Comparison of ENCODE assay signal across 8 mouse cellular contexts in genomic region chr3:65391784-65392420, GRCm38 (mm10). TPM values are rescaled to one million over a fixed set of nuclear protein-coding genes. Genes with fewer than 3 reads are reported as not detected.
DNase-seq lines count a peak whose midpoint lies in the region; ATAC-seq lines count a peak whose summit lies in the region.

No protein-coding gene starts in this region.

- H3K9me3 ChIP-seq in heart, embryonic 15.5 days (replicated peaks): no peaks in the 10 kb centered on the region
- no peaks in the 10 kb centered on the region for H3K9me3 ChIP-seq in midbrain, embryonic 13.5 days

- peaks cover 27% of the 10 kb centered on the region for H3K36me3 ChIP-seq in heart, embryonic 15.5 days
- peaks cover 24% of the 10 kb centered on the region for H3K36me3 ChIP-seq in midbrain, embryonic 13.5 days

- peak overlapping the region; percentile 73 for H3K4me2 ChIP-seq in heart, embryonic 15.5 days
- H3K4me2 ChIP-seq in midbrain, embryonic 13.5 days (replicated peaks): peak overlapping the region; percentile 74

- peak; percentile 14 for DNase-seq in gastrocnemius, postnatal 14 days
- no peak for DNase-seq in gastrocnemius, adult 8-10 months (ENCODE audit: low spot score in 2 of 2)
- DNase-seq in 416B (ENCODE audit: low read depth): peak; percentile 64
- peak; percentile 22 for DNase-seq in c-Kit-negative CD71-positive TER-119-positive erythroid progenitor cells, embryonic 14.5 days (ENCODE audit: low read depth, low spot score)
- peak; percentile 10 to 13 for DNase-seq in left cerebral cortex, postnatal 36 days (ENCODE audit: low spot score in 2 of 2)
- DNase-seq in cerebellum, adult 8-10 months: no peak

- H3K4me3 ChIP-seq in heart, embryonic 15.5 days: peak overlapping the region; percentile 76
- peak overlapping the region; percentile 89 for H3K4me3 ChIP-seq in midbrain, embryonic 13.5 days (replicated peaks)

- H3K4me1 ChIP-seq in heart, embryonic 15.5 days (replicated peaks): peaks cover 12% of the 10 kb centered on the region
- peaks cover 18% of the 10 kb centered on the region for H3K4me1 ChIP-seq in midbrain, embryonic 13.5 days (replicated peaks)

- H3K9ac ChIP-seq in heart, embryonic 15.5 days: peak overlapping the region; percentile 80
- peak overlapping the region; percentile 90 for H3K9ac ChIP-seq in midbrain, embryonic 13.5 days (replicated peaks)

- peak; percentile 23; the same call in 1 of the 2 replicates for ATAC-seq in heart, embryonic 15.5 days (replicated peaks; ENCODE audit: insufficient number of reproducible peaks, insufficient read depth, low FRiP score, low read depth)
- peak; percentile 81 for ATAC-seq in midbrain, embryonic 13.5 days

- no peaks in the 10 kb centered on the region for H3K27me3 ChIP-seq in heart, embryonic 15.5 days
- no peaks in the 10 kb centered on the region for H3K27me3 ChIP-seq in midbrain, embryonic 13.5 days

- intact Hi-C loops in gastrocnemius, postnatal 14 days (cut with DNase I; ENCODE audit: low total_unique reads): no loop called here
- intact Hi-C loops in left cerebral cortex, postnatal 36 days (cut with DNase I): loop anchor here (2.0 kb wide), 1 partner anchor 137 kb away; the partner anchor contains the start of gene Tiparp

- H3K27ac ChIP-seq in heart, embryonic 15.5 days: peak overlapping the region; percentile 88
- peak overlapping the region; percentile 86 for H3K27ac ChIP-seq in midbrain, embryonic 13.5 days

- under 1% methylated on average over 37 of the region's 37 CpGs for WGBS in heart, embryonic 15.5 days
- WGBS in midbrain, embryonic 13.5 days: 0% methylated on average over 37 of the region's 37 CpGs

RNA-seq across cellular contexts. Expression of gene Ssr3, which starts 0.5 kb away (rescaled TPM):
- total RNA-seq in gastrocnemius, postnatal 14 days (2021): 100 to 1,000 TPM; 169 to 182 TPM
- total RNA-seq in gastrocnemius, adult 8-10 months (2022): 100 to 1,000 TPM; 146 to 229 (median 164) TPM
- 193 and 207 TPM in 2 replicates for polyA plus RNA-seq in heart, embryonic 15.5 days (2015; fragmentation: Nextera tagmentation; extraction: Ambion mirVana)
- 10 to 100 TPM; 89.4 to 90.8 TPM for total RNA-seq in left cerebral cortex, postnatal 36 days (2021)
- polyA plus RNA-seq in midbrain, embryonic 13.5 days (2015; fragmentation: Nextera tagmentation; extraction: Ambion mirVana): 171 and 177 TPM in 2 replicates

Comparison
In these comparisons a context has a peak if more than half of its experiments do, and no peak if none do; other contexts are left out.
1. DNase-seq: peak in gastrocnemius, postnatal 14 days (single experiment), 416B (single experiment), c-Kit-negative CD71-positive TER-119-positive erythroid progenitor cells, embryonic 14.5 days (single experiment) and left cerebral cortex, postnatal 36 days (2 of 2); none in gastrocnemius, adult 8-10 months (0 of 2) and cerebellum, adult 8-10 months (single experiment).